Mouse (Mus musculus): ENCODE measurements at regions not wholly inside any gene's neighbourhood (a gene's known extent, or its start where the extent isn't known, plus 50 kb on each side); places are given as distances from the start of the nearest gene placed in this dataset.

- Histone ChIP-seq H3K79me3 (ENCODE audit: low read depth) (no peaks in the 10 kb centered on the region), H3K36me3 (ENCODE audit: control insufficient read depth, insufficient read depth) (no peaks in the 10 kb centered on the region), H3K4me3 (ENCODE audit: insufficient read depth, poor library complexity, severe bottlenecking) (no peak overlapping the region), H3K79me2 (ENCODE audit: control insufficient read depth, insufficient read depth) (no peaks in the 10 kb centered on the region), H3ac (ENCODE audit: control insufficient read depth, insufficient read length, low read depth) (no peak overlapping the region), H3K27me3 (ENCODE audit: control insufficient read depth, insufficient read depth, insufficient read length) (no peaks in the 10 kb centered on the region)
- no peak for TF ChIP-seq FOSL1 (IDR thresholded peaks at IDR 0.05; ENCODE audit: insufficient read depth, low read length, poor library complexity, severe bottlenecking)
- TF ChIP-seq CTCF (IDR thresholded peaks at IDR 0.05; ENCODE audit: control insufficient read depth, insufficient read depth, insufficient read length) = no peak
- no peak for TF ChIP-seq MAX (IDR thresholded peaks at IDR 0.05)
- no peak for TF ChIP-seq CEBPB (IDR thresholded peaks at IDR 0.05; ENCODE audit: low read depth)
- TF ChIP-seq MYOD1 (IDR thresholded peaks at IDR 0.05; ENCODE audit: control insufficient read depth, insufficient read length, low read depth) = no peak
- TF ChIP-seq MYOG (IDR thresholded peaks at IDR 0.05; ENCODE audit: control insufficient read depth, extremely low read depth, insufficient read length) = no peak
- no peak for TF ChIP-seq USF1 (IDR thresholded peaks at IDR 0.05; ENCODE audit: low read depth)
Observed at GRCm38 (mm10) chr15:67571614-67572013, 1070.9 kb upstream of the Lrrc6 start.

- no peaks in the 10 kb centered on the region for H3K36me3 ChIP-seq (ENCODE audit: control insufficient read depth, insufficient read depth)
- no peaks in the 10 kb centered on the region for H3K79me2 ChIP-seq (ENCODE audit: control insufficient read depth, insufficient read depth)
- H3ac ChIP-seq (ENCODE audit: control insufficient read depth, insufficient read length, low read depth) = no peak overlapping the region
- TF ChIP-seq CEBPB (IDR thresholded peaks at IDR 0.05; ENCODE audit: low read depth) = no peak
- TF ChIP-seq USF1 (IDR thresholded peaks at IDR 0.05; ENCODE audit: low read depth) = no peak
- no peak for TF ChIP-seq MYOD1 (IDR thresholded peaks at IDR 0.05; ENCODE audit: control insufficient read depth, insufficient read length, low read depth)
- no peak for TF ChIP-seq MYOG (IDR thresholded peaks at IDR 0.05; ENCODE audit: control insufficient read depth, extremely low read depth, insufficient read length)
- no peak for TF ChIP-seq CTCF (IDR thresholded peaks at IDR 0.05; ENCODE audit: control insufficient read depth, insufficient read depth, insufficient read length)
- TF ChIP-seq FOSL1 (IDR thresholded peaks at IDR 0.05; ENCODE audit: insufficient read depth, low read length, poor library complexity, severe bottlenecking) = no peak
- TF ChIP-seq MAX (IDR thresholded peaks at IDR 0.05) = no peak
- H3K4me3 ChIP-seq (ENCODE audit: insufficient read depth, poor library complexity, severe bottlenecking) = no peak overlapping the region
- H3K27me3 ChIP-seq (ENCODE audit: control insufficient read depth, insufficient read depth, insufficient read length) = no peaks in the 10 kb centered on the region
- no peaks in the 10 kb centered on the region for H3K79me3 ChIP-seq (ENCODE audit: low read depth)
Observed at GRCm38 (mm10) chr15:67557304-67557703, 1056.6 kb upstream of the Lrrc6 start.

- H3ac ChIP-seq (ENCODE audit: control insufficient read depth, insufficient read length, low read depth) = no peak overlapping the region
- no peak overlapping the region for H3K4me3 ChIP-seq (ENCODE audit: insufficient read depth, poor library complexity, severe bottlenecking)
- no peak for TF ChIP-seq CTCF (IDR thresholded peaks at IDR 0.05; ENCODE audit: control insufficient read depth, insufficient read depth, insufficient read length)
- no peak for TF ChIP-seq USF1 (IDR thresholded peaks at IDR 0.05; ENCODE audit: low read depth)
- no peak for TF ChIP-seq MAX (IDR thresholded peaks at IDR 0.05)
- TF ChIP-seq MYOG (IDR thresholded peaks at IDR 0.05; ENCODE audit: control insufficient read depth, extremely low read depth, insufficient read length) = no peak
- no peak for TF ChIP-seq FOSL1 (IDR thresholded peaks at IDR 0.05; ENCODE audit: insufficient read depth, low read length, poor library complexity, severe bottlenecking)
- no peak for TF ChIP-seq CEBPB (IDR thresholded peaks at IDR 0.05; ENCODE audit: low read depth)
- no peak for TF ChIP-seq MYOD1 (IDR thresholded peaks at IDR 0.05; ENCODE audit: control insufficient read depth, insufficient read length, low read depth)
- H3K79me2 ChIP-seq (ENCODE audit: control insufficient read depth, insufficient read depth) = no peaks in the 10 kb centered on the region
- no peaks in the 10 kb centered on the region for H3K27me3 ChIP-seq (ENCODE audit: control insufficient read depth, insufficient read depth, insufficient read length)
- H3K36me3 ChIP-seq (ENCODE audit: control insufficient read depth, insufficient read depth) = no peaks in the 10 kb centered on the region
- no peaks in the 10 kb centered on the region for H3K79me3 ChIP-seq (ENCODE audit: low read depth)
Observed at GRCm38 (mm10) chr15:67551911-67552310, 1051.2 kb upstream of the Lrrc6 start.

- Histone ChIP-seq H3K79me2 (ENCODE audit: control insufficient read depth, insufficient read depth) (no peaks in the 10 kb centered on the region), H3K27me3 (ENCODE audit: control insufficient read depth, insufficient read depth, insufficient read length) (no peaks in the 10 kb centered on the region), H3ac (ENCODE audit: control insufficient read depth, insufficient read length, low read depth) (no peak overlapping the region), H3K36me3 (ENCODE audit: control insufficient read depth, insufficient read depth) (no peaks in the 10 kb centered on the region), H3K4me3 (ENCODE audit: insufficient read depth, poor library complexity, severe bottlenecking) (no peak overlapping the region), H3K79me3 (ENCODE audit: low read depth) (no peaks in the 10 kb centered on the region)
- TF ChIP-seq USF1 (IDR thresholded peaks at IDR 0.05; ENCODE audit: low read depth) (no peak), MYOG (IDR thresholded peaks at IDR 0.05; ENCODE audit: control insufficient read depth, extremely low read depth, insufficient read length) (no peak), MAX (IDR thresholded peaks at IDR 0.05) (no peak), CEBPB (IDR thresholded peaks at IDR 0.05; ENCODE audit: low read depth) (no peak), FOSL1 (IDR thresholded peaks at IDR 0.05; ENCODE audit: insufficient read depth, low read length, poor library complexity, severe bottlenecking) (no peak), CTCF (IDR thresholded peaks at IDR 0.05; ENCODE audit: control insufficient read depth, insufficient read depth, insufficient read length) (no peak), MYOD1 (IDR thresholded peaks at IDR 0.05; ENCODE audit: control insufficient read depth, insufficient read length, low read depth) (no peak)
Observed at GRCm38 (mm10) chr15:67546896-67547400, 1046.2 kb upstream of the Lrrc6 start.

- H3K79me2 ChIP-seq (ENCODE audit: control insufficient read depth, insufficient read depth) = no peaks in the 10 kb centered on the region
- H3K79me3 ChIP-seq (ENCODE audit: low read depth) = no peaks in the 10 kb centered on the region
- H3K27me3 ChIP-seq (ENCODE audit: control insufficient read depth, insufficient read depth, insufficient read length) = no peaks in the 10 kb centered on the region
- H3K4me3 ChIP-seq (ENCODE audit: insufficient read depth, poor library complexity, severe bottlenecking) = no peak overlapping the region
- H3ac ChIP-seq (ENCODE audit: control insufficient read depth, insufficient read length, low read depth) = no peak overlapping the region
- H3K36me3 ChIP-seq (ENCODE audit: control insufficient read depth, insufficient read depth) = no peaks in the 10 kb centered on the region
- TF ChIP-seq CTCF (IDR thresholded peaks at IDR 0.05; ENCODE audit: control insufficient read depth, insufficient read depth, insufficient read length) (no peak), USF1 (IDR thresholded peaks at IDR 0.05; ENCODE audit: low read depth) (no peak), FOSL1 (IDR thresholded peaks at IDR 0.05; ENCODE audit: insufficient read depth, low read length, poor library complexity, severe bottlenecking) (no peak), MAX (IDR thresholded peaks at IDR 0.05) (no peak), MYOD1 (IDR thresholded peaks at IDR 0.05; ENCODE audit: control insufficient read depth, insufficient read length, low read depth) (no peak), MYOG (IDR thresholded peaks at IDR 0.05; ENCODE audit: control insufficient read depth, extremely low read depth, insufficient read length) (no peak), CEBPB (IDR thresholded peaks at IDR 0.05; ENCODE audit: low read depth) (no peak)
Observed at GRCm38 (mm10) chr15:67545745-67546144, 1045.0 kb upstream of the Lrrc6 start.
